Mouse (Mus musculus): ENCODE data around the gene Zfp366.

DNA sequence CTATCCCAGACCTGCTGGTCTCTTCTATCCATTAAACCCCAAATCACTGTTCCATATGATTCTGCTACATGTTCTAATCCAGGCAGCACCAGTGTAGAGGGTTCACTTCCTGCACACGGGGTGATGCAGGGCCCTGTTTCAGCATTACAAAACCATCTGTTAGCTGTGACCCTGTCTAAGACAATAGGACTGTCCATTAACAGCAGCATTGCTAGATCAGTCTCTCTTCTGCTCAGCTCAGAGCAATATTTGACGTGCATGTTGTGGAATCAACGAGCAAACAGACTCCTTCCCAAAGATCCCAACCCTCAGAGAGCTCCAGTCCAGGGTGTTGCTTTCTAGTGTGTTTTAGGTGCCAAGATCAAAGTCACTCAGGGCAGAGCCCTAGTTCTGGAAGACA is 5.0 kb downstream of the Zfp366 start:
- no peak for TF ChIP-seq GATA1 (IDR thresholded peaks at IDR 0.05; ENCODE audit: borderline replicate concordance, low read length)
- no peak for TF ChIP-seq FLI1 (IDR thresholded peaks at IDR 0.05; ENCODE audit: low read length)
